Mouse (Mus musculus) lung, adult 2 months (tissue): ENCODE results near the gene Mlh1.

Experiments used
- CTCF ChIP-seq: fragments of 200-500 bp; IDR thresholded peaks from 2 replicates; pipeline ENCODE4 v1.5.1; 2011; ENCODE audit warnings: mild to moderate bottlenecking, low read length, control low read depth; ENCODE audit not compliant: insufficient read depth
- POLR2A ChIP-seq: fragments of 200-500 bp; IDR thresholded peaks from 2 replicates; pipeline ENCODE4 v1.6.1; 2011; ENCODE audit warnings: low read depth, mild to moderate bottlenecking, control low read depth, low read length, borderline replicate concordance; ENCODE audit errors: extremely low read depth

DNA sequence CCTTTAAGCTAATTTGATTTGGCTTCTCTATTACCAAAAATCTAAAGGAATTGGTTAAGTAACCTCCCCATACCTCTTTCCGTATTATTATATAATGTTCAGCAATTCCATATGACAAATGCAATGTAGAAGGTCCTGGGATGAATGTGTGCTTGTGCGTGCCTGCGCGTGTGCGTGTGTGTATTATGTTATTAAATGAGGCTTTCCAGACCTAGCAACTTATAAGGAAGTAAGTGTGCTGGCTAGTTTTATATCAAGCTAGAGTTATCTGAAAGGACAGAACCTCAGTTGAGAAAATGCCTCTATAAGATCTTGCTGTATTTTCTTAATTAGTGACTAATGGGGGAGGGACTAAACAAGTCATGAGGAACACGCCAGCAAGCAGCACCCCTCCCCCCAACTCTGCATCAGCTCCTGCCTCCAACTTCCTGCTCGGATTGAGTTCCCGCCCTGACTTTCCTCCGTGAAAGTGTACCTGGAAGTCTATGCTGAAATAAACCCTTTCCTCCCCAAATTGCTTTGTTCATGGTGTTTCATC is 17.8 kb upstream of the Mlh1 start:
- no peak for TF ChIP-seq CTCF
- no peak for TF ChIP-seq POLR2A
